Mouse (Mus musculus): ENCODE measurements around the gene Sox5. TPM values are rescaled to one million over a fixed set of nuclear protein-coding genes. Genes with fewer than 3 reads are reported as not detected.

Sox5 gene
- total RNA-seq, 2 experiments from 2014 or later, result 15.5 to 16.1 TPM

DNA sequence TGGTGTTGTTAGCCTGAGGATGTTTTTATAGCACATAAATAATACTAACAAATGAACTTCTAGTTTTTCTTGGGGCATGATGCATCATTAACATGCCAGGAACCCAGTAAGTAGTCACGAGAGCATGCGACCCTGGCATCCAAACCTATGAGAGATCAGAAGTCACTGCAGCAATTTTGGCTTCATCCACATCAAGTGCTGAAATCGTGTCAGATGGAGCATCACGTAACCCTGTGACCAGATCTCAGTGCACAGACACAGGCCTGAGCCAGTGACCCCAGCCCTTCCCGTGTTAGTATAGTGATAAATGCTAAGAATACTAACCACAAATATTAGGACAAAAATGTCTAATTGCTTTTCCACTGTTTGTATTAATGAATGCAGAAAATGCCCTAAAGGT, 58.8 kb downstream of the Sox5 start:
- no peak for DNase-seq (ENCODE audit: low spot score in 2 of 2)

DNA sequence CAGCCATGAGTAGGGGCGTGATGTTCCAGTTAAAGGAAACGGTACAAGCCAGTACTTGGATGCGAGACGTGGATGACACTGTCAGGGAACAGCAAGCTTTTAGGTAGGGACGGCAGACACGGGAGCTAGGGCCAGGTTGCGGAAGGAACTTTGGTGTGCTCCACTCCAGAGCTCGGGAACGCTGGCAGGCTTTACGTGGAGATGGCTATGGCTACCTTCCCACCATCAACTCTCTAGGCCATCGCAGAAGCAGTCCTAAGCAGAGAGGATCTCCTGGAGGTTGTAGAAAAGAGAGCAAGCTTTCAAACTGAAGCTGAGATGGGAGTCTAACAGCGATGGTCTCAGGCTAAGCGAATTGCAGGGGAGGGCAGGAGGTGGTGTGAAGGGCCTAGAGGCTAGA, 60.9 kb downstream of the Sox5 start:
- no peak for DNase-seq (ENCODE audit: low spot score in 2 of 2)

DNA sequence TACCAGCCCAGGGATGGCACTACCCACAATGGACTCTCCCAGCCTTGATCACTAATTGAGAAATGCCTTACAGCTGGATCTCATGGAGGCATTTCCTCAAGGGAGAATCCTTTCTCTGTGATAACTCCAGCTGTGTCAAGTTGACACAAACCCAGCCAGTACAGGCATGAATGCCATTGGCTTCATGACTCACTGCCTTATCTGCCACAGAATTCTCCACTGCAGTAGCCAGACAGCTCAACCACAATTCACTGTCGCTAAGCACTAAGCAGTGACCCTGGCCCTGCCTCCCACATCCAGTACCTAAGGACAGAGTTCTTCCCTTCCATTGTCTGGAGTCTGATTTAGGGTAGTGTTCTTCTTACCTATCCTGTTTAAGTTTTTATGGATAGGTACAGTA, 65.4 kb downstream of the Sox5 start:
- no peak for DNase-seq (ENCODE audit: low spot score in 2 of 2)

DNA sequence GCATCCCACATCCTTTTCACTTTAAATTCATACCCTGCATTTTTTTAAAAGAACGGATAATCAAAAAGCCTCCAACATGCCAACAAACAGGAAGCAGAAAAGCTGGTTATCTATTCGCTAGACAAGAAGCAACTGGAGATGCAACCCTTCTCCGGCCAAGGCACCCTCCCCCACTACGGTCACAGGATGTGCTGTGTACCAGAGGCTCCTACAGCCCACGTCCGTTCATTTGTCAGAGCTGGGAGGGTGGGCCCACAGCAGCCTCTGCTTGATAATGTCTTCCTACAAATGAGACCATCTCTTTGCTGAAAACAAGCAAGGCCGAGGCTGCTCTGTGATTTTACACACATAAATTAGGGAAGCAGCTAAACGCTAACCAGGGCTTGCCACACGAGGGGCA, 69.9 kb downstream of the Sox5 start:
- DNase-seq (ENCODE audit: low spot score in 2 of 2), result no peak

DNA sequence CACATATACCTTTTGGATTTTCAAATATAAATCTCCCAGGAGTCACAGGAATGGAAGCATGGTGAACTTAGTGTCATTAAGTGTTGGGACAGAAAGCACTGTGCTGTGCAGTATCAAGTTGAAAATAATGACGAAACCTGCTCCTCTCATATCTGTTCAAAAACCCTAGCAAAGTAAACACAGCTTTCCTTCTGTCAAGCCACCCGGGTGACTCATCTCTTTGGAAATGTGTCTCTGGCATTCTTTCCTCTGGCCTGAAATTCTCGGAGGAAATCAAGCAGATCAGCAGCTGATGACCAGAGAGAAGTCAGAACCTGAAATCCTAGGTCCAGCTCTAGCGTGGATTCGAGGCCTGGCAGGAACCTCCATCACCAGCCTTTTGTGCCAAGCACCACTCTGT, 71.0 kb downstream of the Sox5 start:
- DNase-seq (ENCODE audit: low spot score in 2 of 2), result no peak

DNA sequence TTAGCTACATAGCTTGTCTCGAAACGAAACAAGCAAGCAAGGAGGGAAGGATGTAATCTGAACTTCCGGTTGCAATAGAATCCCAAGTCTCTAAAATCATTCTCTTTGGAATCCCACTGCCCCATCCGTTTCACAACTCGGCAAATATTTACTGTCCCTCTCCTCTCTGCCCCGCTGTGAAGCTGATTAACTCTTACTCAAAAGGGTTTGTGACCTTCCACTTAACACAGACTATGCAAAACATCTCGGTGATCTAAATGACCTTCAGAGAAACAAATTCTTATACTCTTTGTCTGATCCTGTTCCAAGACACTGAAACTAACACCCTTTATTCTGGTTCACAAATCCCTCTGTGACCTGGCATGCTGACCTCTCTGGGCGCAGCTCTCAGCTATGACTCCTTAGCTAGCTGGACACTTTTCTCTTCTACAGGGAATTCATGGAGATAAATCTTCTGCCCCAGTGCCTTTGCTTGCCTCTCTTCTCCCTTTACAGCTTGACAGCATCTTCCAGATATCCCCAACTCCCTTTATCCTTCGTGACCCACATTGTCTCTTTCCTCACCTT, 72.1 kb downstream of the Sox5 start:
- DNase-seq (ENCODE audit: low spot score in 2 of 2), result no peak

DNA sequence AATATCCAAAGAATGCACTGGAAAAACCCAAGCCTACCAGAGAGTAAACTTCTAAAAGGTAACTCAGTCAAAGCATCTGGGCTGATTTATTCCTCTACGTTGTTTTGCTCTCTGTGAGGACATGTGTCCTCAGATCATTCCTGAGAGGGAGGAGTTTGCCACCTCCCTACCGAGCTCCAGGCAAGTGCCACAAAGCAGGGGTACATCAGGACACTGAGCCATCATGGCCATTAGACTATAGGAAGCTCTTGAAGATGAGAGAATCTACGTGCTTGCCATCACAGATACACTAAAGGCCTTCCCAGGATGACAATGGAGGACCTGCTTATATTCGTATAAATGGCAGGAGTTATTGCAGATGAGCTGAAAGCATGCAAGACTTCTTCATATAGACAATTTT, 73.4 kb downstream of the Sox5 start:
- no peak for DNase-seq (ENCODE audit: low spot score in 2 of 2)

DNA sequence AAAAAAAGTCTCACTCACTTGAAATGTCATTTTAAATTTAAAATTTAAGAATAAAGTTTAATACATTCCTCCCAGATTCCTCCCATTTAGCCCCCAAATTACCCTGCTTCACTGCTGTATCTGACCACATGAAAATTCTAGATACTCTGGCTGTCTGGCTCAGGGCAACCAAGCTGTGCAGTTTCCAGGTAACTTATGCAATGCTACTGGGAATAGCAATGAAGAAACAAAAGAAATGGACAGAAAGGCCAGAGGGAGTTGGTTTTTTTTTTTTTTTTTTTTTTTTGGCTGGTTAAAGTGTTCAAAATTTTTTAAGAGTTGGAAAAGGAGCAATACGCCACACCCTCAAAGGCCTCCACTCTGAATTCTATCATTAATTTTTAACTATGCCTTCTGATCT, 73.8 kb downstream of the Sox5 start:
- DNase-seq (ENCODE audit: low spot score in 2 of 2), result no peak

DNA sequence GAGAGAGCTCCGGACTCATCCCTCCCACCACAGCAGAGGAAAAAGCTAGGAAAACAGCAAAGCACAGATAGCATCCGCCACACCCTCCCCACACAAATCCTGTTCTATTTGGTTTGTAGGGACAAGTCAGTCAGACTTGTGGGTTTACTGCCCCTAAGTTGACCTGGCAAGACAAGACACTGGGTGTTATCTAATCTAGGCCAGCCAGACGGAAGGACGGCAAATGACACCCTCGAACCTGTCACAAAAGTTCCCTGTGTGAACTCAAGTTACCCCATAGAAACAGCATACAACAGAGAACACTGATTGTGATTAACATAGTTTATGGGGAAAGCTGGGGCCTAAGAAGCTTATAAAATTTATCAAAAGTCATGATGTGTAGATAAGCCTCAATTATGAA, 76.8 kb downstream of the Sox5 start:
- no peak for DNase-seq (ENCODE audit: low spot score in 2 of 2)

DNA sequence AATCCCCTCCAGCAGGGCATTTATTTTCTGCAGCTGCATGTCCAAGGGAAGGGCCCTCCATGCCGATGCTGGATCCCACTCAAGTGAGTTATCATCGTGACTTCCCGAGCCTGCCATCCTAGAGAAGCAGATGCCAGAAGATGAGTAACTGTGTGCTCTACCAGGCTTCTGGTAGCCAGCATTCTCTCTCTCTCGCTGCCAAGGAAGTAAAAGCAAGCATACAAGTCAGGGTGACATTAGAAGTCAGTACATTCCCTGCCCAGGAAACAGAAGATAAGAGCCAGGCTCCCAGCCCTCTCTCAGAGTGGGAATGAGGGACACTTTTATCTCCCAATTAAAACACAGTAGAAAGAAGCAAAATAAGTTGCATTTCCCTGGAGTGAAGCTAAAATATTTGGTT, 86.1 kb downstream of the Sox5 start:
- no peak for DNase-seq (ENCODE audit: low spot score in 2 of 2)

DNA sequence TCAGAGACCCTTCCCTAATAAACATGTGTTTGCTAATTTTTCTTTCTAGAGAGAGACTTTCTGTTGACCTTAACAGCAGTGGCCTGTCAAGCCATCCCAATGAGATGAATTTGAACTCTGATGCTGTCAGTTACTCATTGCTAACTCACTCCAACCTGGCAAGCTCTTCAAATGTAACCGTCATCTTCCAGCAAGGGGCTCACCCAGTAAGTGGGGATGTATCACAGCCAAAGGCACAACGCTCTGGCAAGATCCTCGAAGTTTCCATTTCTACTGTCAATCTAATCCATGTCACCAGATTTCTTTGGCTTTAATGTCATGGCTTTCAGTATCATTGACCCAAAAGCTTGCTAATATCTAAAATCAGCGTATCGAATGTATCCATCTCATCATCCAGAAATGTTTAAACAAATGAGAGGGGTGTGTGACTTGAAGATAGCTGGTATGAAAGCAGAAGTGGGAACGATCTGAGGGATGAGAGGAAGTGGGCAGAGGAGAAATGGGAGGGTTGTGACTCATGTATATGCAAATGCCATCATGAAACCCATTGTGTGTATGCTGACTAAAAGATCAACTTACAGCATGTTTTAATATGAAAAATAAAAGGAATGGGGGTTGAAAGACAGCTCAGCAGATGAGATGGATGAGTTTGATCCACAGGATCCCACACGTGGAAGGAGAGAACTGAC, 88.4 kb downstream of the Sox5 start:
- no peak for DNase-seq (ENCODE audit: low spot score in 2 of 2)

DNA sequence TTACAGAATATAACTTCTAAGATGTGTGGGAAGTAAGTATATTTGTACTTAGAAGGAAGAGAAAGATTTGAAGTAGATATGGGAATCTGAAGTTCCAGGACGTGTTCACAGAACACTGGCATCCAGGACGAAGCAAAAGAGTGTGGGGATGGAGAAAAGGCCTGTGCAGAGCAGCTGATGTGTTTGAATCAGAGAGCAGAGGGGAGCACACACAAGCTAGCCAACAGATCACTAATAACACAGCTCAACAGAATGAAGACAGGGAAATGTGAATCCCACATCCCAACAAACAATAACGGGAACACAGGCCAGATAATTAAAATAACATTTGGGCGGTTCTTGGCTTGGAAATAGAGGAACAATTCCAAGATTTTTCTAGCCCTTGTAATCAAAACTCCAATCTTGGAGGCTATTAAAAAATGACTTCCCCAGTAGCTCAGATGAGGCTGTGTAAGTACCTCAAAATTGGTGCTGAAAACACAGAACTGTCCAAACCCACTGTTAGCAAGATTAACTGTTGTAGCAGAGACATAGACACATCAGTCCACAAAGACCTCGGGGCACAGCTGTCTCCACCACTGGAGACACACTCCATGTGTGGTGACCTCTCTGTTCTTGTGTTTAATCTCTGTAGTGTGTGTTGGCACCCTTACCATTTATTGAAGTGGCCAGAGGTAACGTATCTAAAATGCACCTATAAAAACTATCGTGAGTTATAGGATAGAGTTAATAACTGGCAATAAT, 90.3 kb downstream of the Sox5 start:
- DNase-seq (ENCODE audit: low spot score in 2 of 2), result no peak

DNA sequence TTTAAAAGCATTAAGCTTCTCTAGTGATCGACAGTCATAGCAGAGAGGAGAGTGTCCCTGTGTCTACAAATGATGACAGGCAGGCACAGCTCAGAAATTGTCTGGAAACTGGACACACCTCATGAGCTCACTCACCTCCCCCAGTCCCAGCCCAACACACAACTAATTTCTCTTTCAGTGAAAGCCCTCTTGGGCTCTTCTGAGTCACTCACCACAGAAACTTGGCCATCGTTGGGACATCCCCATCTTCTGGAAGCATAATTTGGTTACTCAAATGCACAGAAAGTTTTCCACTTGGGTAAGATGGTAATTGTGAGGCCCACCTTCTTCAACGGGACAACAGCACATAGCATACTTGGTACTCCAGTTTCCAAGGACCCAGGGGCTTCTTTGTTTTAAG, 92.7 kb downstream of the Sox5 start:
- no peak for DNase-seq (ENCODE audit: low spot score in 2 of 2)

DNA sequence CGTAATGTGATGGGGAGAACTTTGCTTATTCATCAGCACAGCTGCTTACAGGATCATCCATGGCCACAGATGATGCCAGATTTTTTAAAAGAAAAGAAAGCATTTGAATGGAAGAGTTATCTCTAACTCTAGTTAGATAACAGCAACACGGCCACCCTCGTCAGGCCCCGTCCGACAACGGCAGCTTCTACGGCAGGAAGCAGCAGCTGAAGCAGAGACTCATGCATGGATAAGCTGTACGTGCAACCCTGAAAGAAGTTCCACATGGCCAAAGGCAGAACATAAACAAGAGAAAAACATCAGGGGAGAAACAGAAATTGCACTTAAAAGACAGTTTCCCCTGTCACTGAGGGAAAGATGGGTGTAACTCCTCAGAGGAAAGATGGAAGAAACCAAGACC, 94.1 kb downstream of the Sox5 start:
- DNase-seq (ENCODE audit: low spot score in 2 of 2), result no peak

DNA sequence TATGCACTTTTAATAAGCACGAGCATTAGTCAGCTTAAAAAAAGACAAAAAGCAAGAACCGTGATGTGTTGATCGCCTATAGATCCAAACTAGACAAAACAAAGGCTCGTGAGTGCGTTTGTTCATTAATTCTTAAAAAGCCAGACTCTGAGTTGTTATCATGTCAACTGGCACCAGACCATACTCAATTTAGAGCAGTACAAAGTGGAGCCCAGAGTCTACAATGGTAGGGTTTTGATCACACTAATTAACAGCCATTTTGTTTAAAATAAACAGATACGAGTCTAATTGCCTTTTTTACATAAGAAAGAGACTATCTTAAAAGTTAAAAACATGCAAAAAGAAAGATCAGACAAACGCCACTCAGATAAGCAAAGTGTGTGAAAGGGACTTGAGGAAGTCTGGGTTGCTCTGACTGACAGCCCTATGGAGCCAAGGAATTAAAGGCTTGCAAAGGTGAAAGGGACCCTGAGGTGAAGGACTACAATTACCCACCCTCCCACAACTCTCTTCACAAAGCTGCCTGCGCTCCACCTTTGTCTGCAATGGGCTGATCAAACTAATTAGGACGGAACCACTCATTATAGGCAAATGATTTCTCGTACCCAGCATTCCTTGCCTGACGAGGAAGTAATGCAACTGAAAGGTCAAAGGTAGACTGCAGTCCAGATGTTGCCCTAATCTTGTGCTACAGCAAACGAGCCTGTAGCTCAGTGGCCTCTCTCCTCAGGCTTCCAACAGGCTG, 100.6 kb downstream of the Sox5 start:
- no peak for DNase-seq (ENCODE audit: low spot score in 2 of 2)

DNA sequence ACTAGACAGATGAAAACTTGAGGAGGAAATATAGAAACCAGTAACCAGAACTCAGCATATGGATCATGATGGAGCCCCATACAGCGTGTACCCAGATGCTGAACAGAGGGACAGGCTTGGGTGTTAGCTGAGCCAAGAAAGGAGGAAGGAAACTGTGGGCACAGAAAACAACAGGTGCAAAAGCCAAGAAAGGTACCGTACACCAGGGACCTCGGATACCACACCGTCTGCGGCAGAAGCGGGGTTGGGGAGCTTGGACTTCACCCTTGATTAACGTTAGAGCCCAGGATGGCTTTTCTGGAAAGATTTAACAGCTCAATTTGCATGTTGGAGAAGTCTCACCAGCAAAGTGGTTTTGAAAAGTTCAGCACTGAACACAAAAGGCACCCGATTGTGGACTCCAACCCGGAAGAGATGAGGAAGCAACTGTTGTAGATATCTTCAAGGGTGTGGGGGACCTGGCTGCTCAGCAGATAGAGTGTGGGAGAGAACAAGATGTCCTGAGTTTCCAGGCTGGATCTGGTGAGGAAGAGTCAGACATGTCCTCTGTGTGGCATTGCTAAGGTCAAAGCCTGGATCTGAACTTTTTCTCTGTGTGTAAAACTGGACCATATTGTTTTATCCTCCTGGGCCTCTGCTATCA, 104.2 kb downstream of the Sox5 start:
- no peak for DNase-seq (ENCODE audit: low spot score in 2 of 2)

DNA sequence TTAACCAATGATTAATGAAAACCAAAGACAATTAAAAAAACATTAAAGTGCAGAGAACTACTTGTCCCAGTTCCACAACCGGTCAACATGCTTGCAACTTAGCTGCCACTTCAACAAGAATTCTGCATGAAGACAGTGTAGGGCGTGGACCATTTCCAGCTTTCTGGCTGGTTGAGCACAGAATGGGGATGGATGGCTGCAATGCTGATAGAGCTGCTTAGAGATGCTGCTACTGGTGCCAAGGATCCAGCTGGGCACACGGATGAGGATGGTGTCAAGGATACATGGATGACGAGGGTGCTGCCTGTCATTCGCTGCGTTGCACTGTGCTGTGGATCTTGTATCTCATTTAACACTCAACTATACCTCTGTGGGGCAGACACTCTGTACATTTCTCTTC, 106.7 kb downstream of the Sox5 start:
- no peak for DNase-seq (ENCODE audit: low spot score in 2 of 2)

DNA sequence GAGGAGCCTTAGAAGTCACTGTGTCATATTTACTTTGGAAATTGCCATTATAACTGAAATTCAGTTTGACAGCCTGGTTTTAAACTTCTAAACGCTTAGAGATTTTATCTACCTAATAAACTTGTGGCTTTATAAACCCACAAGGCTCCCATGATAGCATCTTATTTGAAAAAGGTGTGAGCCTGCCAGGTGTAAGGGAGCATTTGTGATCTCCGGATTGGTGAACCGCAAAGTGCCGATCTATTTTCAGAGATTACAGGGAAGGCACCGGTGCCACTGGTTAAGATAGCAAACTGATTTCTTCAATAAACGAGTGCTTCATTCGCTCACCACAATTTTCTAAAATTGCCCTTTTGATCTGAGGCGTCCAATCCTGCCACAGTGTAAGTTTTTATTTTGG, 107.9 kb downstream of the Sox5 start:
- no peak for DNase-seq (ENCODE audit: low spot score in 2 of 2)

DNA sequence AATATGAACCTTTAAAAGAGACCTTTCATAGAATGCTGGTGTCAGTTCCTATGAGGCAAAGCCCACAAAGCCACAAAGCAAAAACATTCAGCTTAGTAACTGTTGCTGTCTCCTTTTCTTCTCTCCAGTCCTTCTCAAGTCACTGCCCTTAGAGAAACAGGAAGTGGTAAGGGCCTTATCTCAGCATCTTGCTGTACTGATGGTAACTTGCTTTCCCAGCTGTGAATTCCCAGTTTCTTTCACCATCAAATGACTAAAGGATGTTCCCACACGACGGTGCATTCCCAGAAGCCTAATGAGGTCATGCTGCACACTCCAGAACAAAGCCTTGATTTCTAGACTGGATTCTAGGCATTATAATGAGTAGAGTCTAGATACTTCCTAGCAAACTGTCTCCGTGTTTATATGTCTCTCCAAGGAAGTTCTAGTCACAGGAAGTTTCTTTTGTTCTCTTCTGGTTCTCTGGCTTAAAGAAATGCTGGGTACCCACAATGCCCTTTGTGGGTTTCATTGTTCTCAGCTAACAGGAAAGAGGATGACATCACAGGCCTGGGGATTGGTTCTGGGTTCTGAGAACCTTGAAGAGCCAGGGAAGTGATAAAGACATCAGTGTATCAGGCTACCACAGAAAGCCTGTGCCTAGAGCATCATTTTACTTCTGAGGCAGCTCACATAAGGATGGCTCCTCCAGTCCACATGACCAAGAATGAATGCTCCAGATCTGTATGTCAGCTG, 111.2 kb downstream of the Sox5 start:
- no peak for DNase-seq (ENCODE audit: low spot score in 2 of 2)

DNA sequence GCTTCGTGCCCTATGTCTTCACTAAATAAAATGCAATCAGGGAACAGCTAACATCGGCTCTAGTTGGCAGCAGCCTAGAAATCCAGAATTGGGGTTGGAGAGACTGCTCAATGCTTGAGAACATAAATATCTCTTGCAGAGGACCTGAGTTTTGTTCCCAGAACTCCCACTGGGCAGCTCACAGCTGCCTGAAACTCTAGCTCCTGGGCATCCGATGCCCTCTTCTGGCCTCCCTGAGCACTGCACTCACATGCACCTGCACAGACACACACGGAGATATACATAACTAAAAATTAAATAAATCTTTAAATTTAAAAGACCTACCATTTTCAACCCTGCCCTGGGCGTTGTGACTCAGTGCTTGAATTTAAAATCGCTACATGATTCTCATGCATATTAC, 115.2 kb downstream of the Sox5 start:
- DNase-seq (ENCODE audit: low spot score in 2 of 2), result no peak

DNA sequence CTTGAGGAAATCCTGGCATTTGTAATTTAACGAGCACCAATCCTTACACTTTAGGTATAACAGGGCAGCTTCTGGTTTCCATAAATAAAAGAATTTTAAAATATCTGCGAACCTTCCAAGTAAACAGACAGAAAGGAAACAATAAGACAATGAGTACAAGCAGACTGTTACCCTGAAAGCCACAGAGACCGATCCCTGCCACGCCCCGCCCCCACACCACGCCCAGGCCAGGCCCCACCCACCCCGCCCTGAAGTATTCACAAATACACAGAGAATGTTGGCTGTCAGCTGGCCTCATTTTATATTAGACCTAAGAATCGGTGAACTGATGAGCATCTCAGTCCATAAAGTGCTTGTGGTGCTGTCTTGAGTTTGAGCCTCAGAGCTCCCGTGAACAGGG, 117.0 kb downstream of the Sox5 start:
- no peak for DNase-seq (ENCODE audit: low spot score in 2 of 2)

Measured in adrenal gland, postnatal 4 days (tissue).